Mouse (Mus musculus): Measurements from ENCODE around the gene Gstm5. TPM values are rescaled to one million over a fixed set of nuclear protein-coding genes. Genes with fewer than 3 reads are reported as not detected.
A peak's percentile ranks its signal among the peaks of the same experiment; 100 is the strongest.

Gene Gstm5
- polyA plus RNA-seq, 1 experiment from 2014 or later: 154 TPM

DNA sequence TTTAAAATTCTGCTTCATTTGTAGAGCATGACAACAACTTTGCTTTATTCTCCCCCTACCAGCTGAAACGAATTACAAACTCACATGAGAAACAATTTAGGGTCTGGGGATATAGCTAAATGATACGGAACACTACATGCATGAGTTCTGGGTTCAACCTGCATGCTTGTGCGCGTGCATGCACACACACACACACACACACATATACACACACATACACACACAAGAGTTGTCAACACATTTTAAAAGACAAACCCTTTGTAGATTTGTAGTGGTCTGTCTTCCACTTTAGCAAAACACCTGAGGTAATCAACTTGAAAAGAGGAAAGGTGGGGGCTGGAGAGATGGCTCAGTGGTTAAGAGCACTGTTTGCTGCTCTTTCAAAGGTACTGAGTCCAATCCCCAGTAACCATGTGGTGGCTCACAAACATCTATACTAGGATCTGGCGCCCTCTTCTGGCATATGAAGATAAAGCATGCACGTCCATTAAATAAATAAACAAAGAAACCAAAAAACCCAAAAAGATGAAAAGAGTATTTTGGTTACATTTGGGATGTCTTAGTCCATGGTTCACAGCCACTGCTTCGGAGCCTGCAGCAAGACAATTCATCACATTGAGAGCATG is 22.3 kb downstream of the Gstm5 start:
- no peaks in the 10 kb centered on the region for H3K9me3 ChIP-seq (ENCODE audit: control insufficient read depth, low read length)
- H3K4me3 ChIP-seq (ENCODE audit: low read depth, low read length): no peak overlapping the region
- H3K27me3 ChIP-seq (replicated peaks; ENCODE audit: control insufficient read depth, insufficient read depth, low read length): no peaks in the 10 kb centered on the region
- 0 out of 2 replicates have a peak, but pooled peaks have one; percentile 49 for ATAC-seq (replicated peaks; ENCODE audit: low FRiP score)
- H3K4me1 ChIP-seq (replicated peaks; ENCODE audit: control insufficient read depth, insufficient read depth, low read length): no peaks in the 10 kb centered on the region
- H3K9ac ChIP-seq (ENCODE audit: low read depth, low read length): no peak overlapping the region
- no peaks in the 10 kb centered on the region for H3K36me3 ChIP-seq (ENCODE audit: control insufficient read depth, insufficient read depth, low read length)
- 55% methylated on average over 7 of the region's 7 CpGs for WGBS
- H3K27ac ChIP-seq (ENCODE audit: low read depth, low read length): no peak overlapping the region
- no peak overlapping the region for H3K4me2 ChIP-seq
- DNase-seq (ENCODE audit: low spot score): no peak

DNA sequence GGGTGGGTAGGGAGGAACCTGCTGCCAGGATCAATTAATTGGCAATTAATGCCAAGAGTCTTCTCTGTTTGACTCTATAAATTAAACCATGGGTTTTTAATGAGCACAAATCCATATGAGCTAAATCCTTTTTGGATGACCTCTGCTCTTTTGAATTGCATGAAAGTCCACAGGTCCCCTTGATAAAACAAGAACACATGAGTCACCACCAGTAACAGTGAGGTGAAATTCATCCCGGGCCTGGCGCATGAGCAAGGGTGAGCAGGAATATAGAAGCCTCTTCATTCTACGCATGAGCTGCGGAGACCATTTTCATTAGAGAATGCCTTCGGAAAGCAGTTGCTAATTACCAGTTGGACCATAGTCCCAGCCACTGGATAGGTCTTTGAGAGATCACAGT is 24.7 kb downstream of the Gstm5 start:
- H3K4me2 ChIP-seq: no peak overlapping the region
- H3K4me1 ChIP-seq (replicated peaks; ENCODE audit: control insufficient read depth, insufficient read depth, low read length): no peaks in the 10 kb centered on the region
- no peaks in the 10 kb centered on the region for H3K36me3 ChIP-seq (ENCODE audit: control insufficient read depth, insufficient read depth, low read length)
- H3K9ac ChIP-seq (ENCODE audit: low read depth, low read length): no peak overlapping the region
- 81% methylated on average over 5 of the region's 5 CpGs for WGBS
- DNase-seq (ENCODE audit: low spot score) (no peak), ATAC-seq (replicated peaks; ENCODE audit: low FRiP score) (no peak)
- no peaks in the 10 kb centered on the region for H3K27me3 ChIP-seq (replicated peaks; ENCODE audit: control insufficient read depth, insufficient read depth, low read length)
- H3K4me3 ChIP-seq (ENCODE audit: low read depth, low read length): no peak overlapping the region
- H3K9me3 ChIP-seq (ENCODE audit: control insufficient read depth, low read length): no peaks in the 10 kb centered on the region
- H3K27ac ChIP-seq (ENCODE audit: low read depth, low read length): no peak overlapping the region

DNA sequence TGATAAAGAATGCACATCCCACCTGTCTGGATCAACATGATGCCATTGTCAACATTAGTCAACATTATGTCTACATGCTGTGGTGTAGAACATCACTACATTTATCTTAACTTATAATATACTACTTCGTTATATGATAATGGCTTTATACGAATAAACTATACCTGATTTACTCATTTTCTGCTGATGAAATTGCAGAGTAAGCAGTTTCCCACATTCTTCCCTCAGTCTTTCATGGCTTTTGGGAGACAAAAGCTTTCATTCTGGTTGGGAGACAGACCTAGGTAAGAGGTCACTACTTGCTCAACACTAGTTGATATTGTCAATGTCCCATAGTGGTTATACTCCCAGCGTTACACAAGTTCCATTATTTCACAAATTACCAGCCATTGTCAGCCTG is 29.7 kb downstream of the Gstm5 start:
- Histone ChIP-seq H3K27me3 (replicated peaks; ENCODE audit: control insufficient read depth, insufficient read depth, low read length) (no peaks in the 10 kb centered on the region), H3K9ac (ENCODE audit: low read depth, low read length) (no peak overlapping the region), H3K4me3 (ENCODE audit: low read depth, low read length) (no peak overlapping the region), H3K9me3 (ENCODE audit: control insufficient read depth, low read length) (no peaks in the 10 kb centered on the region), H3K27ac (ENCODE audit: low read depth, low read length) (no peak overlapping the region), H3K4me1 (replicated peaks; ENCODE audit: control insufficient read depth, insufficient read depth, low read length) (no peaks in the 10 kb centered on the region), H3K4me2 (no peak overlapping the region), H3K36me3 (ENCODE audit: control insufficient read depth, insufficient read depth, low read length) (no peaks in the 10 kb centered on the region)
- ATAC-seq (replicated peaks; ENCODE audit: low FRiP score) (no peak), DNase-seq (ENCODE audit: low spot score) (no peak)
- WGBS: 85% methylated on average over 3 of the region's 3 CpGs

DNA sequence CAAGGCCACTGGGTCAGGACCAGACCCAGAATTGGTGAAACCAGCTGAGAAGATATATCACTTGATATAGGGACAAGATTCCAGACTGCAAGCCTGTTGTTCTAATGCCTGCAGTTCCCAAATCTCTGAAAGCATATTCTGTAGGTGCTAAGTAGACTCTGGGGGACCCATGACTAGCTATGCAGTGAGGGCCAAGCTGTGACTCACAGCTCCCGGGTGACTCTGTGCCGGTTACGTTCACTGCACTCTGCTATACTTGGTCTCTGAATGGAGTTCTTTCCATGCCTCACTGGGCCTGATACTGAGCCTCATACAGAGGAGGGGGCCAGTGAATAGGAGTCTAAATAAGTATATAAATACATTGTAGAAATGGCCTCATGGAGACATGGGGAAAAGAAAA is 32.2 kb downstream of the Gstm5 start:
- no peak overlapping the region for H3K4me2 ChIP-seq
- no peak overlapping the region for H3K4me3 ChIP-seq (ENCODE audit: low read depth, low read length)
- no peak for DNase-seq (ENCODE audit: low spot score)
- 90% methylated on average over 3 of the region's 3 CpGs for WGBS
- no peak for ATAC-seq (replicated peaks; ENCODE audit: low FRiP score)
- no peaks in the 10 kb centered on the region for H3K27me3 ChIP-seq (replicated peaks; ENCODE audit: control insufficient read depth, insufficient read depth, low read length)
- no peaks in the 10 kb centered on the region for H3K4me1 ChIP-seq (replicated peaks; ENCODE audit: control insufficient read depth, insufficient read depth, low read length)
- no peaks in the 10 kb centered on the region for H3K9me3 ChIP-seq (ENCODE audit: control insufficient read depth, low read length)
- no peaks in the 10 kb centered on the region for H3K36me3 ChIP-seq (ENCODE audit: control insufficient read depth, insufficient read depth, low read length)
- no peak overlapping the region for H3K9ac ChIP-seq (ENCODE audit: low read depth, low read length)
- H3K27ac ChIP-seq (ENCODE audit: low read depth, low read length): no peak overlapping the region

DNA sequence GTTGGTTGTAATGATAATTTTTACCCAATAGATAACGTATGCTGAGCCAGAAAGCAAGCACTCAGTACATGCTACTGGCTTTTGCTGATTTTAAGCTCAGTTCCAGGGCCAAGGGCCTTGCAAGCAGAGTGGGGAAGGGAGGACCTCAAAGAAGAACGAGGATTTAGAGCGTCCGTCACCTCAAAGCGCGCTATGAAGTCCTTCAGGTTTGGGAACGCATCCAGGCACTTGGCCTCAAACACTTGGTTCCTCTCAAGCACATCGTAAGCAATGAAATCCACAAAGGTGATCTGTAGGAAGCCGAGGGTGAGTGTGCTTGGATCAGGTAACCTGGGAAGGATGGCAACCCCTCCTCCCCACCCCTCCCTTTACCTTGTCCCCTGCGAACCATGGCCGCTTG is 33.1 kb downstream of the Gstm5 start:
- DNase-seq (ENCODE audit: low spot score): no peak
- no peak overlapping the region for H3K4me3 ChIP-seq (ENCODE audit: low read depth, low read length)
- H3K27ac ChIP-seq (ENCODE audit: low read depth, low read length): no peak overlapping the region
- no peaks in the 10 kb centered on the region for H3K9me3 ChIP-seq (ENCODE audit: control insufficient read depth, low read length)
- H3K27me3 ChIP-seq (replicated peaks; ENCODE audit: control insufficient read depth, insufficient read depth, low read length): no peaks in the 10 kb centered on the region
- H3K4me2 ChIP-seq: no peak overlapping the region
- WGBS: 84% methylated on average over 11 of the region's 11 CpGs
- H3K36me3 ChIP-seq (ENCODE audit: control insufficient read depth, insufficient read depth, low read length): no peaks in the 10 kb centered on the region
- no peaks in the 10 kb centered on the region for H3K4me1 ChIP-seq (replicated peaks; ENCODE audit: control insufficient read depth, insufficient read depth, low read length)
- no peak for ATAC-seq (replicated peaks; ENCODE audit: low FRiP score)
- H3K9ac ChIP-seq (ENCODE audit: low read depth, low read length): no peak overlapping the region

DNA sequence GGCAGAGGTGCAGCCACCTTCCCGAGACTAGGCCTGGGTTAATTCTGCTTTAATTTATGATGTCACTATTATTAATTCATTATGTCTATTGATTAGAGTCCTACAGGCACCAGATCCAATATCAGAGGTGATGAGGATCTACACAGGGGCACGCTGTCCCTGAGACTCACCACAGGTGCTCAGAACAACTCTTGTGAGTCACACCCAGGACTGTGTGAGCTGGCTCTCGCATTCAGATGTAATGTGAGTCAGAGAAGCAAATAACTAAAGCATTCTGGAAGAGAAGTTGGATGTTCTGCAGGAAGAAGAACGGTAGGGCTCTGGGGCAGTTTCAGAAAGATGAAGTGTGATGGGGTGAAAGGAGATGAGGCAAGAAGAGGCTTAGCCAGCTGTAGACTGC is 33.6 kb downstream of the Gstm5 start:
- Histone ChIP-seq H3K36me3 (ENCODE audit: control insufficient read depth, insufficient read depth, low read length) (no peaks in the 10 kb centered on the region), H3K4me1 (replicated peaks; ENCODE audit: control insufficient read depth, insufficient read depth, low read length) (no peaks in the 10 kb centered on the region), H3K27me3 (replicated peaks; ENCODE audit: control insufficient read depth, insufficient read depth, low read length) (no peaks in the 10 kb centered on the region), H3K9me3 (ENCODE audit: control insufficient read depth, low read length) (no peaks in the 10 kb centered on the region), H3K27ac (ENCODE audit: low read depth, low read length) (no peak overlapping the region), H3K9ac (ENCODE audit: low read depth, low read length) (no peak overlapping the region), H3K4me2 (no peak overlapping the region), H3K4me3 (ENCODE audit: low read depth, low read length) (no peak overlapping the region)
- ATAC-seq (replicated peaks; ENCODE audit: low FRiP score) (no peak), DNase-seq (ENCODE audit: low spot score) (no peak)
- WGBS: 73% methylated on average over 4 of the region's 4 CpGs

DNA sequence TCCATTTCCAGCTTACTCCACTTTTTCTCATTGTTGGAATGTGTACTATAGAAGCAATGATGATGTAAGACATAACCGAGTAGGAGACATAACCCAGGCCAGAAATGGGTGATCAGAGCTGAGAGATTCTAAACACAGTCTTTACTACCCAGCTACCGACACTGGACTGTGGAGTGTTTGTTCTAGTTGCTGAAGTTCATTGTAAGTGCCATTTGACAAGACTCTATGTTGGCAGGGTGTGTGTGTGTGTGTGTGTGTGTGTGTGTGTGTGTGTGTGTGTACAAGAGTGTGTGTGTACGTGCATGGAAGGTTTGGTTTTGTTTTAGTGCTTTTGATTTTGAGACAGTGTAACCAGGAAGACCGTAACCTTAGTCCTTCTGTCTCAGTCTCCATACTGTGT is 34.1 kb downstream of the Gstm5 start:
- Histone ChIP-seq H3K4me2 (no peak overlapping the region), H3K27me3 (replicated peaks; ENCODE audit: control insufficient read depth, insufficient read depth, low read length) (no peaks in the 10 kb centered on the region), H3K4me1 (replicated peaks; ENCODE audit: control insufficient read depth, insufficient read depth, low read length) (no peaks in the 10 kb centered on the region), H3K9ac (ENCODE audit: low read depth, low read length) (no peak overlapping the region), H3K9me3 (ENCODE audit: control insufficient read depth, low read length) (no peaks in the 10 kb centered on the region), H3K27ac (ENCODE audit: low read depth, low read length) (no peak overlapping the region), H3K4me3 (ENCODE audit: low read depth, low read length) (no peak overlapping the region), H3K36me3 (ENCODE audit: control insufficient read depth, insufficient read depth, low read length) (no peaks in the 10 kb centered on the region)
- WGBS: 86% methylated on average over 4 of the region's 4 CpGs
- ATAC-seq (replicated peaks; ENCODE audit: low FRiP score) (no peak), DNase-seq (ENCODE audit: low spot score) (no peak)

DNA sequence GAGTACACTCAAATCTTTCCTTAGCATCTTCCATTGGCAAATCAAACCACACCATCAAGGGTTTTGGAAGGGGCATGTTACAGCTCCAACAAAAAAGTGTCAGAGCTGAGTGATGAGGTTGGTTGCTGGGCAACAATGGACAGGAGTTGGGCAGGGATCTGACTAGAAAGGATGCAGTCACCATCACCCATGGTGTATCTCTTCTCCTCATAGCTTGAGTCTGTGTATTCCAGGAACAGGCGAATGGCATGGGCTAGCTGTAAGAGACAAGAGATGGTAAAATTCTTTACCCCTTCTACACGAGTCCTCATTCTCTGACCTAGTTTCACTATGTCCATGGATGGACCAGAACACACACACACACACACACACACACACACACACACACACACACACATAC is 35.5 kb downstream of the Gstm5 start:
- 68% methylated on average over 2 of the region's 2 CpGs for WGBS
- Histone ChIP-seq H3K36me3 (ENCODE audit: control insufficient read depth, insufficient read depth, low read length) (no peaks in the 10 kb centered on the region), H3K4me1 (replicated peaks; ENCODE audit: control insufficient read depth, insufficient read depth, low read length) (no peaks in the 10 kb centered on the region), H3K9ac (ENCODE audit: low read depth, low read length) (no peak overlapping the region), H3K4me2 (peak overlapping the region; percentile 62), H3K27me3 (replicated peaks; ENCODE audit: control insufficient read depth, insufficient read depth, low read length) (no peaks in the 10 kb centered on the region), H3K9me3 (ENCODE audit: control insufficient read depth, low read length) (no peaks in the 10 kb centered on the region), H3K27ac (ENCODE audit: low read depth, low read length) (no peak overlapping the region), H3K4me3 (ENCODE audit: low read depth, low read length) (peak overlapping the region; percentile 34)
- DNase-seq (ENCODE audit: low spot score) (no peak), ATAC-seq (replicated peaks; ENCODE audit: low FRiP score) (peak; percentile 6; the same call in 1 of the 2 replicates)

DNA sequence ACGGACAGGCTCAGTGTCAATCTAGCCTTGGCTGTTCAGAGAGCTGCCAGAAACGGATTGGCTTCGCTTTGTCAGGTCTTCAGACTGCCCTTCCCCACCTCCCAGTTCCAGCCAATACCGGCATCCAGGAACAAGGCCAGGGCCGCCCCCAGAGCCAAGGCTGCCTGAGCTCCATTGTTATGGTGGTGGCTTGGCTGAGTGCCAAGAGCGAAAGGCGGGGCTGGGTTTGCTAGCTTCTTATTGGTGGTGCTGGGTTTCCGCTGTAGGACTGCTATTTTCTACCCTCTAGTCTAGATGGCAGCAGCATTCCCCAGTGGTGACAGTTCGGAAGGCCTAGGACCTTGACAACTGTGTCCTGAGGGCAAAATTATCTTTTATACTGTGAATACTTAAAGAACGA is 36.0 kb downstream of the Gstm5 start, which contains the start of gene Gstm7:
Gstm7 (minus strand) TSS at position 148 of the 400 bp plus-strand sequence.
- H3K9ac ChIP-seq (ENCODE audit: low read depth, low read length): no peak within 1 kb of the TSS; the same call in 1 of the 2 replicates

More for the DNA sequence above, 36.0 kb downstream of the Gstm5 start, which contains the start of gene Gstm7:
- H3K4me3 ChIP-seq (ENCODE audit: low read depth, low read length): peak within 1 kb of the TSS; percentile 34
- H3K27ac ChIP-seq (ENCODE audit: low read depth, low read length): no peak within 1 kb of the TSS
- 10% methylated on average over 10 of the region's 10 CpGs for WGBS
- H3K36me3 ChIP-seq (ENCODE audit: control insufficient read depth, insufficient read depth, low read length): no peaks in the 10 kb centered on the region
- ATAC-seq (replicated peaks; ENCODE audit: low FRiP score) (peak; percentile 87), DNase-seq (ENCODE audit: low spot score) (peak; percentile 89)
- H3K4me1 ChIP-seq (replicated peaks; ENCODE audit: control insufficient read depth, insufficient read depth, low read length): no peaks in the 10 kb centered on the region
- H3K4me2 ChIP-seq: peak within 1 kb of the TSS; percentile 62
- H3K27me3 ChIP-seq (replicated peaks; ENCODE audit: control insufficient read depth, insufficient read depth, low read length): no peaks in the 10 kb centered on the region
- H3K9me3 ChIP-seq (ENCODE audit: control insufficient read depth, low read length): no peaks in the 10 kb centered on the region
